Mouse (Mus musculus): ENCODE measurements at regions not wholly inside any gene's neighbourhood (a gene's known extent, or its start where the extent isn't known, plus 50 kb on each side); places are given as distances from the start of the nearest gene placed in this dataset.
A peak's percentile ranks its signal among the peaks of the same experiment; 100 is the strongest.
"Not testable (repeated sequence)": the region's sequence is repeated elsewhere in the genome, so short reads cannot be mapped to it uniquely, and the experiment has no call there.

DNA sequence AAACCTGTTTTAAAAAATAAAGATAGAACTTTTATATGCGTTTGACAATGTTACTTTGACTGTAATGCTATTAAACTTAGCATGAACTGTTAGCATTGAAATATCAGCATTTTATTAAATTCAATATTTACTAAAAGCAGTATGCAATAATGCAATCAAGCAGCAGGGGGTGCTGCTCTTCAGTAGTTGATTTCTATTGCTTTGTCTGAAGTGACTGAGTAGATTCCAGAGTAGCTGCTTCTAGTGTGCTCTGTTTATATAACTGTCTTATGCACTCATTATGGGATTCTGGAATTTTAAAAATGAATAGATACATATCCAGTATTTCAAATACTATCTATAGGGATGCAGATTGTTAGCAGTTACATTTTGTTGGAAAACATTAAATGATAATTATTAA lies 146.2 kb downstream of the Gm28710 start:
- H3K4me1 ChIP-seq, result no peaks in the 10 kb centered on the region
- 0 out of 2 replicates have a peak, but pooled peaks have one; percentile 29 for ATAC-seq (replicated peaks; ENCODE audit: low FRiP score)
- 65% methylated on average over 1 of the region's 1 CpGs for WGBS
- H3K9ac ChIP-seq, result no peak overlapping the region
- no peaks in the 10 kb centered on the region for H3K9me3 ChIP-seq (replicated peaks)
- H3K4me2 ChIP-seq, result no peak overlapping the region
- no peaks in the 10 kb centered on the region for H3K36me3 ChIP-seq
- H3K27me3 ChIP-seq, result no peaks in the 10 kb centered on the region
- H3K4me3 ChIP-seq (replicated peaks), result no peak overlapping the region
- no peak overlapping the region for H3K27ac ChIP-seq

DNA sequence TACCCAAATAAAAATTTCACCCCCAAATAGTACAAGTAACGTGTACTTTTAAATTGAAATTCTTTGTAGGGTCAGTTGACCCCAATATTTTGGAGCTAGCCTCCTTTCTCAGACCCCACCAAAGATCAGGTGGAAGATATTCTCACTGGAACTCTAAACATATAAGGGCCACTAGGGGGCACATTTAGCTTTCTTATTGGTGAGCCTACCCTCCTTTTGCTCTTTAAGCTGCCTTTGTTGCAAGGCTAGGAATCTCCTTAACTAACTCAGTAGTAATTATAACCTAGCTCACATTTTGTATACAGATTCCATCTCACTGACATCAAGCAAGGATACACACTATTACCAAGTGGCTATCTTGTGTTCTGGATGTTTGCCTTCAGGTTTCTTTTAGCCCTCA lies 155.8 kb downstream of the Gm28710 start:
- Histone ChIP-seq H3K27ac (no peak overlapping the region), H3K4me1 (no peaks in the 10 kb centered on the region), H3K36me3 (no peaks in the 10 kb centered on the region), H3K9me3 (replicated peaks) (no peaks in the 10 kb centered on the region), H3K27me3 (no peaks in the 10 kb centered on the region), H3K4me2 (no peak overlapping the region), H3K4me3 (replicated peaks) (no peak overlapping the region), H3K9ac (no peak overlapping the region)
- peak; percentile 73; the same call in 1 of the 2 replicates for ATAC-seq (replicated peaks; ENCODE audit: low FRiP score)
- 26% methylated on average over 1 of the region's 1 CpGs for WGBS

DNA sequence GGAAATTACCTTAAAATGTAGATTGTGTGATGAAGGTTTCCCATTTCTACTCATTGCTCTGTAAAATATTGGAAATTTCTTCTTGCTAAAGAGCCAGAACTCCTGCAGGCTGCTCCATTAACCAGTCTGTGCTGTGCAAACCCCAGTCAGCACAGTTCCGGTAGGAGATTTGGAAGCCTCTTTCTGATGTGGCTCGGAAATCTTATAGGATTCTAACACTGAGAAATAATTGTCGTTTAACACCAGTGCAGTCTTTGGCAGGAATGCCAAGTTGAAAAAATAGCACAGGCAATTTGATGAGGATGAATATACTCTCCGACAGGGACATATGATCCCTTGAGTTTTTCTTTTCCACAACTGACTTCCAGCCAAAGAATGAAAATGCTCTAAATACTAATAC lies 176.1 kb downstream of the Gm28710 start:
- Histone ChIP-seq H3K9me3 (replicated peaks) (no peaks in the 10 kb centered on the region), H3K27ac (no peak overlapping the region), H3K27me3 (no peaks in the 10 kb centered on the region), H3K4me2 (no peak overlapping the region), H3K4me1 (no peaks in the 10 kb centered on the region), H3K4me3 (replicated peaks) (no peak overlapping the region), H3K36me3 (no peaks in the 10 kb centered on the region), H3K9ac (no peak overlapping the region)
- WGBS, result 82% methylated on average over 4 of the region's 4 CpGs
- no peak for ATAC-seq (replicated peaks; ENCODE audit: low FRiP score)

DNA sequence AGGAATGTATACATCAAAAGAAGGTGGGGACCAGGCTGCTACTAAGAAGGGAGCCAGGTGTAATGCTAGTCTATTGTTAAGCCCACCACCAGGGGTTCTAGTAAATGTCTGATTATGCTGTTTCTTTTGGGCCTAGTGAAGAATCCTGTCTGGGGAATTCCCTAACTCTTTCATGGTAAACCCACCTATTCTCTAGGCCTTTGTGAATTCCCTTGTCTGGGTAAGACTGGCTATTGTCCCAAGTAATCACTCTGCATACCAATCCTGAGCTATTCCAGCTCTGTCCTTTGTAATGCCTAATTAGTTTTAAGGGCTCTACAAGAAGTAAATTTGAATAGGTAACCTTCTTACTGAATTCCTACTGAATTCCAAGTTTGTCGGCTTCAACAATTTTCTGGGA lies 177.2 kb downstream of the Gm28710 start:
- not testable (repeated sequence) for H3K27ac ChIP-seq; ATAC-seq (replicated peaks; ENCODE audit: low FRiP score); H3K4me2 ChIP-seq; H3K9ac ChIP-seq; H3K4me3 ChIP-seq (replicated peaks); H3K9me3 ChIP-seq (replicated peaks); H3K36me3 ChIP-seq; H3K4me1 ChIP-seq; H3K27me3 ChIP-seq
- WGBS, result 55% methylated on average over 1 of the region's 1 CpGs

DNA sequence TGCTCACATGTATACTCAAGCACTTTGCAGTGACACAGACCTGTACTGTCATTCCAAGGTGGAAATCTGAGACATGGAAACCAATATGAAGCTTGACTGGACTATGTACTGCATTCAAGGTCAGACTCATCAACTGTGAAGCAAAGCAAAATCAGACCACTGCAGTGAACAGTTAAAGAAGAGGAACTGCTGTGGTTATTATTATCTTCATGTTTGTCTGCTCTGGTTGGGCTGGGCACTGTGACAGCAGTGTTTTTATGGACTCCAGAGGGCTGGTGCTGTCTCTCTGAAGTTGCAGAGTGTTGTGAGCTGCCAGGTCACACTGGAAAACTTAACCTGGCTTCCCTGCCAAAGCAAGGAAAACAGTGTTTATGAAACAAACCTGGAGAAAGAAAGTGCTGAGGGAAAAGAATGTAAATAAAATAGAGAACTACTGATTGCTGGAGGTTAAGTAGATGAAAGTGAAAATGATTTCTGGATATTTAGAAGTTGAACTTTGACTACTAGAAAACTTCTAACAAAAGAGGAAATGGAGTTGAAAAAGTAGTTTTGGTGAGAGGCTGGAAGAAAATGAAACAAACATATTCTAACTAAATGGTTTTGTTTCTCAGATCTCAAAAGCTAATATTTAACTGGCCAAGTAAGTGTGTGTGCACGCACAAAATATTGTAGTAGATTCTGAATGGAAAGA lies 181.7 kb downstream of the Gm28710 start:
- no peak overlapping the region for H3K4me3 ChIP-seq (replicated peaks)
- H3K4me1 ChIP-seq, result no peaks in the 10 kb centered on the region
- H3K9ac ChIP-seq, result no peak overlapping the region
- no peaks in the 10 kb centered on the region for H3K36me3 ChIP-seq
- H3K9me3 ChIP-seq (replicated peaks), result no peaks in the 10 kb centered on the region
- no peaks in the 10 kb centered on the region for H3K27me3 ChIP-seq
- H3K27ac ChIP-seq, result no peak overlapping the region
- ATAC-seq (replicated peaks; ENCODE audit: low FRiP score), result no peak
- whole genome bisulfite sequencing, result 76% methylated on average over 1 of the region's 1 CpGs
- H3K4me2 ChIP-seq, result no peak overlapping the region

DNA sequence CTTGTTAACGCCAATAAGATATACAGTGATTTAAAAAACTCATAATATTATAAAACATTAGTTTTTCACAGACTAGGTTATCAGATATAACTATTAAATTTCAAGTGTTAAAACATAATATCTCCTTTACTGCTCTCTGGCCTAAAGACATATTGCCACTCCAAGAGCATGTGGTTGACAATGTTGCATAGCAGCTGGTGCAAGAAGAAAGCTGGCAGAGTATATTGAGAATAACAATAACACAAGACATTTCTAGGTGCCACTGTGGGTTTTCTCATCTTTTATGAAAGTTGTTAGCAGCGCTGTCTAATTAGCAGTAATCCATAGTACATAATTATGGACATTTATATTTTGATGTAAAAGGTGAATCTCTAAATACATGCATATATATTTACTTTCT lies 184.4 kb downstream of the Gm28710 start:
- H3K9me3 ChIP-seq (replicated peaks), result no peaks in the 10 kb centered on the region
- ATAC-seq (replicated peaks; ENCODE audit: low FRiP score), result no peak
- no peaks in the 10 kb centered on the region for H3K4me1 ChIP-seq
- H3K4me2 ChIP-seq, result no peak overlapping the region
- H3K27ac ChIP-seq, result no peak overlapping the region
- no peaks in the 10 kb centered on the region for H3K36me3 ChIP-seq
- H3K27me3 ChIP-seq, result no peaks in the 10 kb centered on the region
- H3K9ac ChIP-seq, result no peak overlapping the region
- no peak overlapping the region for H3K4me3 ChIP-seq (replicated peaks)
- 92% methylated on average over 2 of the region's 2 CpGs for WGBS

DNA sequence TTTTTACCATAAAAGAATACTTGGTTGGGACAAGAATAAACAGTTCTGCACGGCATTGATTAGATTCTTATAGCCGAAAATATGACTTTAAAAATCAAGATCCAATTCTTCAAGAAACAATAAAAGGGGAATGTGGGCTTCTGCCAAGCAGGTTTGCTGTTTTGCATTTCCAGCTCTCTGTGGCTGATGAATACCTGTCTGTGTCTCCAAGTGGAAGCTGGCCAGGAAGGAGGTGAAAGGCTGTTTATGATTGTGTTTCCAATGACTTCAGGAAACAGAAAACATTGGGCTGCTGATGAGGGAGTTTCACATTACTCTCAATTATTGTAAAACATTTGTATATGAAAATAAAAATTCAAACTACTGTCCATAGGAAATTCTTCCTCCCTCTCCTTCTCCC lies 193.3 kb downstream of the Gm28710 start:
- ATAC-seq (replicated peaks; ENCODE audit: low FRiP score), result no peak

DNA sequence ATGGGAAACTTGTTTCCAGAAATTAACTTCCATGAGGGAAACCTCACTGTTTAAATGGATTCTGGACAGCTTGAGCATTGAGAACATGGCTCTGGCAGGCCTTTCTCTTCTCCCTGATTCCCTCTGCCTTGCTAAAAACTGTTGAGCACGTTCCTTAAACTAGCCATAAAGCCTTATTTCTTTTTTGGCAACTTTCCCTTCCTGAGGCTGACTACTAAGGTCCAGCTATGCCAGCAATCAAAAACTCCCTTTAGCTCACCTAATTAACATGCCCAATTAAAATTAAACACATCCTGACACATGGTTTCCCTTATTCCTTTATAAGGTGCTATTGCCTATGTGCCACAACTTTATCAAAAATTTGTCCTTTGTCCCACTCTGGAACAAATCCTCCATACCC lies 199.9 kb downstream of the Gm28710 start:
- H3K4me1 ChIP-seq, result no peaks in the 10 kb centered on the region
- no peak overlapping the region for H3K4me3 ChIP-seq (replicated peaks)
- no peaks in the 10 kb centered on the region for H3K27me3 ChIP-seq
- no peak overlapping the region for H3K9ac ChIP-seq
- H3K9me3 ChIP-seq (replicated peaks), result no peaks in the 10 kb centered on the region
- H3K27ac ChIP-seq, result no peak overlapping the region
- no peaks in the 10 kb centered on the region for H3K36me3 ChIP-seq
- no peak overlapping the region for H3K4me2 ChIP-seq
- ATAC-seq (replicated peaks; ENCODE audit: low FRiP score), result no peak
- WGBS, result 59% methylated on average over 1 of the region's 1 CpGs

More for the DNA sequence above, 193.3 kb downstream of the Gm28710 start:
- no peaks in the 10 kb centered on the region for H3K27me3 ChIP-seq
- H3K4me2 ChIP-seq, result no peak overlapping the region
- H3K9me3 ChIP-seq (replicated peaks), result no peaks in the 10 kb centered on the region
- no peaks in the 10 kb centered on the region for H3K36me3 ChIP-seq
- WGBS, result 92% methylated on average over 2 of the region's 2 CpGs
- no peak overlapping the region for H3K4me3 ChIP-seq (replicated peaks)
- no peak overlapping the region for H3K27ac ChIP-seq
- no peak overlapping the region for H3K9ac ChIP-seq
- H3K4me1 ChIP-seq, result no peaks in the 10 kb centered on the region

DNA sequence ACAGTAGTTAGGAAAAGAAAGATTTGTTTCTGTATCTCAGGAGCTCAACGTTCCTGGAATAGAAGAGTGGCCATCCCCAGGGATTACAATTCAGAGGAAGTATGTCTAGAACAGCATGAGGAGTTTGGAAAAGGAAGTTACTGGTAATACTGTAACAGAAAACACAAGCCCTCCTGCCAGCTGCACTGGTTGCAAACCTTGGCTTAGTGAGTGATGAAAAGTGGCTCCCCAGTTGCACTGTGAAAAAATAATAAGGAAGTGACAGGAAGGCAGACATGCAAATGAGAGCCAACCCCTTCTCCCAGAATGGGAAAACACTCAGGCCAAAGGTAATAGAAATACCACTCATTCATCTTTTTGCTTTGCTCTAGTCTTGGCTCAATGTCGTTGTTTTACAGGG lies 207.6 kb downstream of the Gm28710 start:
- no peak for ATAC-seq (replicated peaks; ENCODE audit: low FRiP score)
- Histone ChIP-seq H3K9ac (no peak overlapping the region), H3K27ac (no peak overlapping the region), H3K36me3 (no peaks in the 10 kb centered on the region), H3K9me3 (replicated peaks) (no peaks in the 10 kb centered on the region), H3K4me1 (no peaks in the 10 kb centered on the region), H3K4me3 (replicated peaks) (no peak overlapping the region), H3K4me2 (no peak overlapping the region), H3K27me3 (no peaks in the 10 kb centered on the region)
- 43% methylated on average over 2 of the region's 2 CpGs for WGBS

DNA sequence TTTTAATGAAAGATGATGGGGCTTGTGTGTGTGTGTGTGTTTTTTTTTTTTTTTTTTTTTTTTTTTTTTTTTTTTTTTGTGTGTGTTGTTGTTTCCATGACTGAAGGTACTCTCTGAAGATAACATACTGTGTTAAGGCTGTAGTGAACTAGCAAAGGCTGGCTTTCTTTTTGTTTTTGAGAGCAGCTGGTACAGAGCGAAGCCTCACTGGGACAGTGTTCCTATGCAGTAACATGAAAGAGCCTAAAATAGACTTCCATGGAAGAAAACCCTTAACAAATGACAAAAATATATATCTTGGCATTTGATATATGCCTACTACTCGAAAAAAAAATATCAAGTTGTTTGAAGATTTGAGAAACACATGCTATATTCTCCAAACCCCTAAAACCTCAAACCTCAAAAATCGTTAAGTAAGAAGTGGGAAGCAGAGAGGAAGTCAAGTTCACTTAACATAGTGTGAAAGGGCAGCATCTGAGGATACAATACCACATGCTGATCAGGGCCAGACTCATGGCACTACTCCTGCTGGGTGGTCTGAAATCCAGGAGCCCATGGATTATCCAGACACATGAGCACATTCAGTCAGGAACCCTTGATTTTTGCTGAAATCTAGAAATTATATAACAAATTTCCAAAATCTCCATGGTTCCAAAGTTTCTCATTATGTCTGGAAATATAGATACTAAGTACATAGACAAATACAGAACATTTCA lies 215.4 kb downstream of the Gm28710 start:
- H3K27me3 ChIP-seq, result no peaks in the 10 kb centered on the region
- H3K4me2 ChIP-seq, result no peak overlapping the region
- H3K9me3 ChIP-seq (replicated peaks), result no peaks in the 10 kb centered on the region
- no peak for ATAC-seq (replicated peaks; ENCODE audit: low FRiP score)
- no peaks in the 10 kb centered on the region for H3K36me3 ChIP-seq
- 62% methylated on average over 3 of the region's 3 CpGs for WGBS
- H3K4me3 ChIP-seq (replicated peaks), result no peak overlapping the region
- no peak overlapping the region for H3K9ac ChIP-seq
- H3K4me1 ChIP-seq, result 0 out of 2 replicates have a peak, but pooled peaks cover 2% of the 10 kb centered on the region
- no peak overlapping the region for H3K27ac ChIP-seq

DNA sequence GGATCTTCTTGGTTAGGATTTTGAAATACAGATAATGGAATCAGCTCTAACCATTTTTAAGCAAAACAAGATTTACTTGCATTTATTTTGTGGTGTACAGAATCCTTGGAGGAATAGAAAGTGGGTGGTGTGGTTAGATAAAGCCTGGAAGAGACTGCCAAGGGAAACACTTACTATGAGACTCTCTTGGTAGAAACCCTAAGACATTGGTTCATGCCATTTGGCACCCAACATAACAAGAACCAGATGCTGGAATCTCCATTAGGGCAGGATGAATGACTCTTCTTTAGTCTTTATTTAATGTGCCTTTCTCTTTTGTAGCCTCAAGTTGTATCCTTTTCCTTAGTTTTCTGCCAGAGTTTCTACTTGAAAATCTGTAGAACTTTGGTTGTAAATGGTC lies 230.0 kb downstream of the Gm28710 start:
- Histone ChIP-seq H3K36me3 (no peaks in the 10 kb centered on the region), H3K27me3 (no peaks in the 10 kb centered on the region), H3K4me2 (no peak overlapping the region), H3K9me3 (replicated peaks) (no peaks in the 10 kb centered on the region), H3K4me3 (replicated peaks) (no peak overlapping the region), H3K27ac (no peak overlapping the region), H3K9ac (no peak overlapping the region), H3K4me1 (no peaks in the 10 kb centered on the region)
- ATAC-seq (replicated peaks; ENCODE audit: low FRiP score), result no peak

DNA sequence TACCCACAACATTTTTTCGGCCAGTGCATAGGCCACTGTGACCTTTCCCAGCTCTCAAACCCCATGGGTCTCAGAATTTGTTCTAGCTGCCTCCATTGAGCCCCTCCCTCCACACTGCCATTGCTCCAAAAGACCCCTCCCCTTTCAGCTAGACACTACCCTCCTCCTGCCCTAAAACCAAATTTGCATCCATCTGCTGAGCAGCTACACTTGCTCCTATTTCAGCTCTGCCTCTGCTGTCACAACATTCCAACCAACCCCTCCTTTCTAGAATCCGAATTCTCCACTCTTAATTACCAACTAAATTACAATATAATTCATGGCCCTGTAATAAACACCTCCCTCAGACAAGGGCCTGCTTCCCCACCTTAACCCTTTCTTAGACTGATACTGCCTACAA lies 262.3 kb downstream of the Gm28710 start:
- 23% methylated on average over 2 of the region's 2 CpGs for WGBS
- Histone ChIP-seq H3K9me3 (replicated peaks) (no peaks in the 10 kb centered on the region), H3K27me3 (no peaks in the 10 kb centered on the region), H3K27ac (no peak overlapping the region), H3K9ac (no peak overlapping the region), H3K4me1 (no peaks in the 10 kb centered on the region), H3K4me3 (replicated peaks) (no peak overlapping the region), H3K4me2 (no peak overlapping the region), H3K36me3 (no peaks in the 10 kb centered on the region)
- peak; percentile 74 for ATAC-seq (replicated peaks; ENCODE audit: low FRiP score)

DNA sequence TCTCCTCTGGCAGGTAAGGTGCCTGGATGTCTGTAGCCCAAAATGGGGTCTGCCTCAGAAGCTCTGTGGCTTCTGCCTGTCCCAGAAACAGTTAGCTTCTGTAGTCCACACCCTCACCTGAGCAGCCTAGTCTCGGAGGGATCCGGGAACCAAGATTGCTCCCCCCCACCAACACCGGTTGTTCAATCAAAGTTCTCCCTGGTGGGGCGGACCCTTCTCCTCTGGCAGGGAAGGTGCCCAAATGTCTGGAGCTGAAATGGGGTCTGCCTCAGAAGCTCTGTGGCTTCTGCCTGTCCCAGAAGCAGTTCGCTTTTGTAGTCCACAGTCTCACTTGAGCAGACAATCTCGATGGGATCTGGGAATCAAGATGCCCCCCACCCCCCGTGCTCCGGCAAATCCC lies 273.0 kb downstream of the Gm28710 start:
- no peak overlapping the region for H3K4me2 ChIP-seq
- H3K9ac ChIP-seq, result no peak overlapping the region
- no peaks in the 10 kb centered on the region for H3K4me1 ChIP-seq
- H3K9me3 ChIP-seq (replicated peaks), result no peaks in the 10 kb centered on the region
- H3K27ac ChIP-seq, result no peak overlapping the region
- no peak overlapping the region for H3K4me3 ChIP-seq (replicated peaks)
- ATAC-seq (replicated peaks; ENCODE audit: low FRiP score), result no peak
- no peaks in the 10 kb centered on the region for H3K36me3 ChIP-seq
- H3K27me3 ChIP-seq, result no peaks in the 10 kb centered on the region
- 94% methylated on average over 8 of the region's 8 CpGs for WGBS
